Mouse (Mus musculus): ENCODE measurements at regions not wholly inside any gene's neighbourhood (a gene's known extent, or its start where the extent isn't known, plus 50 kb on each side); places are given as distances from the start of the nearest gene placed in this dataset.

GRCm38 (mm10) chr9:93136349-93136748 lies 594.3 kb downstream of the Plod2 start:
- no peak for DNase-seq

GRCm38 (mm10) chr9:93170071-93170470 lies 628.0 kb downstream of the Plod2 start:
- no peak for DNase-seq

- DNase-seq: no peak
These were observed 644.6 kb downstream of the Plod2 start for GRCm38 (mm10) chr9:93186638-93187037.

- DNase-seq: no peak
These were observed 690.5 kb downstream of the Plod2 start for GRCm38 (mm10) chr9:93232562-93232961.

GRCm38 (mm10) chr9:93252146-93252545 lies 710.1 kb downstream of the Plod2 start:
- no peak for DNase-seq

GRCm38 (mm10) chr9:93297332-93297731 lies 755.3 kb downstream of the Plod2 start:
- DNase-seq: no peak

GRCm38 (mm10) chr9:93306753-93307152 lies 764.7 kb downstream of the Plod2 start:
- no peak for DNase-seq

GRCm38 (mm10) chr9:93328997-93329682 lies 787.1 kb downstream of the Plod2 start:
- DNase-seq: peak; percentile 1

Data from cerebellum, adult 8-10 months (tissue).